Mouse (Mus musculus) testis, adult 2 months (tissue): Measurements from ENCODE around the gene Nr1d1. TPM values are rescaled to one million over a fixed set of nuclear protein-coding genes. Genes with fewer than 3 reads are reported as not detected.

Experiments
- H3K27ac ChIP-seq: fragments of 200-500 bp; 2 replicates; pipeline ENCODE4 v1.5.1; 2012; ENCODE audit warnings: low read depth, low read length; ENCODE audit not compliant: control insufficient read depth, insufficient read depth
- H3K27me3 ChIP-seq: fragments of 200-500 bp; 2 replicates; pipeline ENCODE4 v1.6.1; 2012; ENCODE audit warnings: mild to moderate bottlenecking, low read length, moderate library complexity; ENCODE audit not compliant: control insufficient read depth, insufficient read depth
- H3K36me3 ChIP-seq: fragments of 200-500 bp; 2 replicates; pipeline ENCODE4 v1.6.1; 2012; ENCODE audit warnings: mild to moderate bottlenecking, low read length; ENCODE audit not compliant: control insufficient read depth, insufficient read depth
- H3K4me1 ChIP-seq: fragments of 200-500 bp; 2 replicates; pipeline ENCODE4 v1.6.1; 2012; ENCODE audit warnings: low read length; ENCODE audit not compliant: control insufficient read depth, insufficient read depth
- H3K4me3 ChIP-seq: fragments of 200-500 bp; 2 replicates; pipeline ENCODE4 v1.5.1; 2012; ENCODE audit warnings: low read depth, mild to moderate bottlenecking, low read length, moderate library complexity, mixed read lengths; ENCODE audit not compliant: control insufficient read depth
- CTCF ChIP-seq: fragments of 200-500 bp; IDR thresholded peaks from 2 replicates; pipeline ENCODE4 v1.5.1; 2012; ENCODE audit warnings: low read depth, mild to moderate bottlenecking, inconsistent platforms, low read length, moderate library complexity; ENCODE audit not compliant: control insufficient read depth, insufficient read depth, insufficient replicate concordance
- POLR2A ChIP-seq: fragments of 200-500 bp; IDR thresholded peaks from 2 replicates; pipeline ENCODE4 v1.6.1; 2012; ENCODE audit warnings: low read depth, mild to moderate bottlenecking, inconsistent platforms, low read length, moderate library complexity; ENCODE audit not compliant: control insufficient read depth
- polyA plus RNA-seq: library from polyadenylated mRNA; depleted of rRNA; stranded (reverse); fragments of >200 nt; gene quantifications from 2 replicates; pipeline ENCODE4 v1.2.3, GENCODE M21; 2012

Gene Nr1d1
- polyA plus RNA-seq, 1 experiment: 34.7 TPM

GRCm38 (mm10) chr11:98763502-98763861, 11.7 kb downstream of the Nr1d1 start:
- no peaks in the 10 kb centered on the region for H3K36me3 ChIP-seq
- H3K27ac ChIP-seq: no peak overlapping the region
- no peaks in the 10 kb centered on the region for H3K27me3 ChIP-seq
- H3K4me1 ChIP-seq: peaks cover 9% of the 10 kb centered on the region
- H3K4me3 ChIP-seq: no peak overlapping the region
- TF ChIP-seq CTCF: no peak
- no peak for TF ChIP-seq POLR2A

- Histone ChIP-seq H3K27me3 (no peaks in the 10 kb centered on the region), H3K4me3 (no peak overlapping the region), H3K36me3 (no peaks in the 10 kb centered on the region), H3K27ac (no peak overlapping the region), H3K4me1 (peaks cover 4% of the 10 kb centered on the region)
- TF ChIP-seq CTCF (no peak; the same call in 1 of the 2 replicates), POLR2A (no peak)
Observed at GRCm38 (mm10) chr11:98762756-98763501, 12.2 kb downstream of the Nr1d1 start.

- H3K27me3 ChIP-seq: no peaks in the 10 kb centered on the region
- H3K4me1 ChIP-seq: no peaks in the 10 kb centered on the region; the same call in 1 of the 2 replicates
- no peak overlapping the region for H3K4me3 ChIP-seq
- no peak overlapping the region for H3K27ac ChIP-seq
- H3K36me3 ChIP-seq: no peaks in the 10 kb centered on the region
- no peak for TF ChIP-seq POLR2A
- TF ChIP-seq CTCF: no peak
Observed at GRCm38 (mm10) chr11:98761939-98762338, 13.2 kb downstream of the Nr1d1 start.

- Histone ChIP-seq H3K4me3 (no peak overlapping the region), H3K27ac (no peak overlapping the region), H3K36me3 (no peaks in the 10 kb centered on the region), H3K4me1 (peaks cover under 1% of the 10 kb centered on the region; the same call in 1 of the 2 replicates), H3K27me3 (no peaks in the 10 kb centered on the region)
- no peak for TF ChIP-seq CTCF
- no peak for TF ChIP-seq POLR2A
Observed at GRCm38 (mm10) chr11:98756711-98757110, 18.4 kb downstream of the Nr1d1 start.

GRCm38 (mm10) chr11:98755726-98756380, 19.3 kb downstream of the Nr1d1 start:
- TF ChIP-seq CTCF (no peak), POLR2A (no peak)
- no peaks in the 10 kb centered on the region for H3K36me3 ChIP-seq
- H3K27ac ChIP-seq: no peak overlapping the region
- H3K27me3 ChIP-seq: no peaks in the 10 kb centered on the region
- peaks cover 2% of the 10 kb centered on the region; the same call in 1 of the 2 replicates for H3K4me1 ChIP-seq
- no peak overlapping the region for H3K4me3 ChIP-seq

GRCm38 (mm10) chr11:98754621-98755181, 20.4 kb downstream of the Nr1d1 start:
- H3K4me3 ChIP-seq: no peak overlapping the region
- H3K27me3 ChIP-seq: no peaks in the 10 kb centered on the region
- H3K36me3 ChIP-seq: no peaks in the 10 kb centered on the region
- H3K27ac ChIP-seq: no peak overlapping the region
- H3K4me1 ChIP-seq: peaks cover 4% of the 10 kb centered on the region
- TF ChIP-seq CTCF (peak; percentile 91), POLR2A (no peak)

GRCm38 (mm10) chr11:98754151-98754620, 20.9 kb downstream of the Nr1d1 start:
- Histone ChIP-seq H3K36me3 (no peaks in the 10 kb centered on the region), H3K27ac (no peak overlapping the region), H3K27me3 (no peaks in the 10 kb centered on the region), H3K4me3 (no peak overlapping the region), H3K4me1 (peaks cover 4% of the 10 kb centered on the region)
- TF ChIP-seq POLR2A (no peak), CTCF (no peak)
